Mouse (Mus musculus) bone marrow, adult 2 months (tissue): Measurements from ENCODE around the gene Gm17374.

Source experiments
- CTCF ChIP-seq: fragments of 200-500 bp; IDR thresholded peaks from 2 replicates; pipeline ENCODE4 v1.5.1; 2011; ENCODE audit warnings: low read length, control low read depth; ENCODE audit not compliant: control insufficient read depth, insufficient read depth
- POLR2A ChIP-seq: fragments of 200-500 bp; IDR thresholded peaks from 2 replicates; pipeline ENCODE4 v1.6.1; 2011; ENCODE audit warnings: low read depth, mild to moderate bottlenecking, control low read depth, low read length, borderline replicate concordance; ENCODE audit not compliant: control insufficient read depth

- no peak for TF ChIP-seq CTCF
- peak; percentile 39; the same call in 1 of the 2 replicates for TF ChIP-seq POLR2A
Measured at GRCm38 (mm10) chr2:140170127-140170802, 18.4 kb downstream of the Gm17374 start, which contains the start of the genes Esf1 and Ndufaf5.
